Comparison of ENCODE assay signal across 9 mouse cellular contexts in genomic region chr17:46618769-46619682, GRCm38 (mm10). TPM values are rescaled to one million over a fixed set of nuclear protein-coding genes. Genes with fewer than 3 reads are reported as not detected.
A peak's percentile ranks its signal among the peaks of the same experiment; 100 is the strongest.
DNase-seq lines count a peak whose midpoint lies in the region; ATAC-seq and TF ChIP-seq lines count a peak whose summit lies in the region.
"Had no signal": no experiment of that assay in that cellular context is flagged by ENCODE, and none has a peak within 500 bp of the region (broad histone marks: within the 10 kb centered on the region; RNA-seq: fewer than 3 reads in every experiment).

No protein-coding gene starts in this region.

- peak; percentile 31; the same call in 1 of the 2 replicates for ATAC-seq in kidney, embryonic 16.5 days (ENCODE audit: low FRiP score, low TSS enrichment)
- ATAC-seq in embryonic facial prominence, embryonic 15.5 days (ENCODE audit: insufficient number of reproducible peaks, low FRiP score, low TSS enrichment, low read depth), result peak; percentile 58
- ATAC-seq in limb, embryonic 11.5 days (ENCODE audit: insufficient number of reproducible peaks, low FRiP score, low TSS enrichment, low read depth), result peak; percentile 70
- no peak for ATAC-seq in megakaryocyte, adult 5-6 weeks (ENCODE audit: poor library complexity, severe bottlenecking)

- peak overlapping the region; percentile 70 for H3K9ac ChIP-seq in kidney, embryonic 16.5 days (replicated peaks; ENCODE audit: low read length)
- peak overlapping the region; percentile 0; the same call in 1 of the 2 replicates for H3K9ac ChIP-seq in embryonic facial prominence, embryonic 15.5 days
- peak overlapping the region; percentile 70 for H3K9ac ChIP-seq in limb, embryonic 11.5 days (ENCODE audit: low read length)

- no peaks in the 10 kb centered on the region for H3K36me3 ChIP-seq in kidney, embryonic 16.5 days (ENCODE audit: insufficient read depth, low read length)
- no peaks in the 10 kb centered on the region for H3K36me3 ChIP-seq in embryonic facial prominence, embryonic 15.5 days
- no peaks in the 10 kb centered on the region for H3K36me3 ChIP-seq in limb, embryonic 11.5 days (ENCODE audit: control insufficient read depth, insufficient read depth, low read length)

- TF ChIP-seq CTCF in olfactory bulb, adult 2 months (IDR thresholded peaks at IDR 0.05; ENCODE audit: insufficient read depth, low read depth, low read length), result no peak

- peak overlapping the region; percentile 99 for H3K27ac ChIP-seq in kidney, embryonic 16.5 days (ENCODE audit: low read length)
- H3K27ac ChIP-seq in embryonic facial prominence, embryonic 15.5 days (replicated peaks), result peak overlapping the region; percentile 96
- H3K27ac ChIP-seq in limb, embryonic 11.5 days (replicated peaks; ENCODE audit: low read depth, low read length), result peak overlapping the region; percentile 99
- H3K27ac ChIP-seq in olfactory bulb, adult 2 months (ENCODE audit: insufficient read depth, low read depth, low read length), result no peak overlapping the region; the same call in 1 of the 2 replicates

- H3K9me3 ChIP-seq in kidney, embryonic 16.5 days (ENCODE audit: low read length), result no peaks in the 10 kb centered on the region
- no peaks in the 10 kb centered on the region for H3K9me3 ChIP-seq in embryonic facial prominence, embryonic 15.5 days (replicated peaks)
- no peaks in the 10 kb centered on the region for H3K9me3 ChIP-seq in limb, embryonic 11.5 days (ENCODE audit: control insufficient read depth, low read length)

- 10% methylated on average over 27 of the region's 27 CpGs for WGBS in kidney, embryonic 16.5 days
- WGBS in embryonic facial prominence, embryonic 15.5 days, result 6% methylated on average over 27 of the region's 27 CpGs
- WGBS in limb, embryonic 11.5 days, result 2% methylated on average over 27 of the region's 27 CpGs
- WGBS in olfactory bulb, adult 2 months, result 67% methylated on average over 27 of the region's 27 CpGs

- H3K4me1 ChIP-seq in kidney, embryonic 16.5 days (ENCODE audit: insufficient read depth, low read length), result peaks cover 96% of the 10 kb centered on the region
- peaks cover 95% of the 10 kb centered on the region for H3K4me1 ChIP-seq in embryonic facial prominence, embryonic 15.5 days
- peaks cover 88% of the 10 kb centered on the region for H3K4me1 ChIP-seq in limb, embryonic 11.5 days (ENCODE audit: control insufficient read depth, insufficient read depth, low read length)
- peaks cover 24% of the 10 kb centered on the region for H3K4me1 ChIP-seq in olfactory bulb, adult 2 months (ENCODE audit: control insufficient read depth, insufficient read depth, low read length)

- H3K27me3 ChIP-seq in kidney, embryonic 16.5 days (ENCODE audit: insufficient read depth, low read length), result no peaks in the 10 kb centered on the region
- no peaks in the 10 kb centered on the region for H3K27me3 ChIP-seq in embryonic facial prominence, embryonic 15.5 days
- H3K27me3 ChIP-seq in limb, embryonic 11.5 days (ENCODE audit: control insufficient read depth, insufficient read depth, low read length), result no peaks in the 10 kb centered on the region; the same call in 1 of the 2 replicates

- TF ChIP-seq POLR2A in olfactory bulb, adult 2 months (IDR thresholded peaks at IDR 0.05; ENCODE audit: insufficient read depth, low read depth, low read length), result 0 out of 2 replicates have a peak, but pooled peaks have one; percentile 12

- H3K4me3 ChIP-seq in kidney, embryonic 16.5 days (ENCODE audit: low read length), result peak overlapping the region; percentile 16
- peak overlapping the region; percentile 21 for H3K4me3 ChIP-seq in embryonic facial prominence, embryonic 15.5 days (replicated peaks)
- H3K4me3 ChIP-seq in limb, embryonic 11.5 days (ENCODE audit: low read depth, low read length), result peak overlapping the region; percentile 13
- no peak overlapping the region for H3K4me3 ChIP-seq in olfactory bulb, adult 2 months (ENCODE audit: insufficient read depth, low read depth, low read length)

- H3K4me2 ChIP-seq in kidney, embryonic 16.5 days (replicated peaks; ENCODE audit: low read depth, low read length), result peak overlapping the region; percentile 50
- peak overlapping the region; percentile 44 for H3K4me2 ChIP-seq in embryonic facial prominence, embryonic 15.5 days (replicated peaks)
- peak overlapping the region; percentile 53 for H3K4me2 ChIP-seq in limb, embryonic 11.5 days (ENCODE audit: low read depth, severe bottlenecking)

- DNase-seq in kidney, postnatal 25 days, result no peak
- peak; percentile 80 for DNase-seq in limb, embryonic 11.5 days (ENCODE audit: low spot score)
- DNase-seq in adrenal gland, postnatal 14 days, result no peak
- DNase-seq in right cerebral cortex, postnatal 14 days, result no peak
- DNase-seq: cerebellum, postnatal 25 days had no signal

RNA-seq across cellular contexts. Expression of gene Ptk7, which starts 10.3 kb away (rescaled TPM):
- polyA plus RNA-seq in kidney, embryonic 16.5 days (2015; fragmentation: Nextera tagmentation; extraction: Ambion mirVana), result 153 and 157 TPM in 2 replicates
- 156 and 161 TPM in 2 replicates for polyA plus RNA-seq in embryonic facial prominence, embryonic 15.5 days (2015; fragmentation: Nextera tagmentation; extraction: Ambion mirVana)
- 50.3 and 60.4 TPM in 2 replicates for polyA plus RNA-seq in limb, embryonic 11.5 days (2014; fragmentation: Nextera tagmentation; extraction: Ambion mirVana)
- not detected in 2 replicates for polyA plus RNA-seq in olfactory bulb, adult 2 months (2012; ENCODE audit: insufficient read depth, insufficient read length, low replicate concordance, missing spikeins)
- total RNA-seq in adrenal gland, postnatal 14 days (2021), result 13.8 and 16.0 TPM in 2 replicates
- not detected in 2 replicates for total RNA-seq in megakaryocyte, adult 5-6 weeks (2015)
- total RNA-seq in megakaryocyte, adult 5-6 weeks (2017), result 0.07 and 0.16 TPM in 2 replicates

RNA-seq across cellular contexts. Expression of gene Klc4, which starts 26.8 kb away (rescaled TPM):
- polyA plus RNA-seq in kidney, embryonic 16.5 days (2015; fragmentation: Nextera tagmentation; extraction: Ambion mirVana), result 49.7 and 58.0 TPM in 2 replicates
- 23.4 and 24.5 TPM in 2 replicates for polyA plus RNA-seq in embryonic facial prominence, embryonic 15.5 days (2015; fragmentation: Nextera tagmentation; extraction: Ambion mirVana)
- 23.8 and 25.7 TPM in 2 replicates for polyA plus RNA-seq in limb, embryonic 11.5 days (2014; fragmentation: Nextera tagmentation; extraction: Ambion mirVana)
- not detected in 2 replicates for polyA plus RNA-seq in olfactory bulb, adult 2 months (2012; ENCODE audit: insufficient read depth, insufficient read length, low replicate concordance, missing spikeins)
- 32.3 and 34.7 TPM in 2 replicates for total RNA-seq in adrenal gland, postnatal 14 days (2021)
- 3.5 and 4.9 TPM in 2 replicates for total RNA-seq in megakaryocyte, adult 5-6 weeks (2015)
- total RNA-seq in megakaryocyte, adult 5-6 weeks (2017), result 13.1 and 15.0 TPM in 2 replicates

RNA-seq across cellular contexts. Expression of gene Mrpl2, which starts 27.0 kb away (rescaled TPM):
- polyA plus RNA-seq in kidney, embryonic 16.5 days (2015; fragmentation: Nextera tagmentation; extraction: Ambion mirVana), result 118 and 123 TPM in 2 replicates
- 92.9 and 95.8 TPM in 2 replicates for polyA plus RNA-seq in embryonic facial prominence, embryonic 15.5 days (2015; fragmentation: Nextera tagmentation; extraction: Ambion mirVana)
- 106 and 126 TPM in 2 replicates for polyA plus RNA-seq in limb, embryonic 11.5 days (2014; fragmentation: Nextera tagmentation; extraction: Ambion mirVana)
- polyA plus RNA-seq in olfactory bulb, adult 2 months (2012; ENCODE audit: insufficient read depth, insufficient read length, low replicate concordance, missing spikeins), result not detected in 2 replicates
- 127 and 134 TPM in 2 replicates for total RNA-seq in adrenal gland, postnatal 14 days (2021)
- total RNA-seq in megakaryocyte, adult 5-6 weeks (2015), result 46.2 and 67.5 TPM in 2 replicates
- 42.7 and 53.9 TPM in 2 replicates for total RNA-seq in megakaryocyte, adult 5-6 weeks (2017)

RNA-seq across cellular contexts. Expression of gene Cul7, which starts 31.1 kb away (rescaled TPM):
- polyA plus RNA-seq in kidney, embryonic 16.5 days (2015; fragmentation: Nextera tagmentation; extraction: Ambion mirVana), result 62.2 and 68.2 TPM in 2 replicates
- polyA plus RNA-seq in embryonic facial prominence, embryonic 15.5 days (2015; fragmentation: Nextera tagmentation; extraction: Ambion mirVana), result 64.0 and 64.1 TPM in 2 replicates
- 34.6 and 36.3 TPM in 2 replicates for polyA plus RNA-seq in limb, embryonic 11.5 days (2014; fragmentation: Nextera tagmentation; extraction: Ambion mirVana)
- not detected in 2 replicates for polyA plus RNA-seq in olfactory bulb, adult 2 months (2012; ENCODE audit: insufficient read depth, insufficient read length, low replicate concordance, missing spikeins)
- 45.5 and 52.3 TPM in 2 replicates for total RNA-seq in adrenal gland, postnatal 14 days (2021)
- total RNA-seq in megakaryocyte, adult 5-6 weeks (2015), result 1.7 and 1.9 TPM in 2 replicates
- total RNA-seq in megakaryocyte, adult 5-6 weeks (2017), result 1.9 and 2.4 TPM in 2 replicates

RNA-seq across cellular contexts. Expression of gene Rrp36, which starts 55.1 kb away (rescaled TPM):
- 69.2 and 69.6 TPM in 2 replicates for polyA plus RNA-seq in kidney, embryonic 16.5 days (2015; fragmentation: Nextera tagmentation; extraction: Ambion mirVana)
- 61.9 and 64.9 TPM in 2 replicates for polyA plus RNA-seq in embryonic facial prominence, embryonic 15.5 days (2015; fragmentation: Nextera tagmentation; extraction: Ambion mirVana)
- 59.8 and 61.3 TPM in 2 replicates for polyA plus RNA-seq in limb, embryonic 11.5 days (2014; fragmentation: Nextera tagmentation; extraction: Ambion mirVana)
- not detected in 2 replicates for polyA plus RNA-seq in olfactory bulb, adult 2 months (2012; ENCODE audit: insufficient read depth, insufficient read length, low replicate concordance, missing spikeins)
- 23.7 and 25.7 TPM in 2 replicates for total RNA-seq in adrenal gland, postnatal 14 days (2021)
- 9.6 and 10.6 TPM in 2 replicates for total RNA-seq in megakaryocyte, adult 5-6 weeks (2015)
- 62.2 and 75.0 TPM in 2 replicates for total RNA-seq in megakaryocyte, adult 5-6 weeks (2017)

Comparison
In these comparisons a context has a peak if more than half of its experiments do, and no peak if none do; other contexts are left out.
1. H3K9ac ChIP-seq: peak in every context shown above with its lines; median percentile 70 in kidney, embryonic 16.5 days; 70 in limb, embryonic 11.5 days; 0 in embryonic facial prominence, embryonic 15.5 days.
2. RNA of gene Ptk7, which starts 10.3 kb away (polyA plus RNA-seq): 153 to 157 TPM in kidney, embryonic 16.5 days, 156 to 161 TPM in embryonic facial prominence, embryonic 15.5 days and 50.3 to 60.4 TPM in limb, embryonic 11.5 days; not detected in olfactory bulb, adult 2 months; every median in the first group is over 10 times any median in the second.
3. RNA of gene Mrpl2, which starts 27.0 kb away (polyA plus RNA-seq): 106 to 126 TPM in limb, embryonic 11.5 days, 118 to 123 TPM in kidney, embryonic 16.5 days and 92.9 to 95.8 TPM in embryonic facial prominence, embryonic 15.5 days; not detected in olfactory bulb, adult 2 months; every median in the first group is over 10 times any median in the second.
4. Peak in every context shown above with its lines, with median percentiles within 50 percentile points of each other: H3K4me2 ChIP-seq.